Mouse (Mus musculus): Measurements from ENCODE around the gene Ccer2.

DNA sequence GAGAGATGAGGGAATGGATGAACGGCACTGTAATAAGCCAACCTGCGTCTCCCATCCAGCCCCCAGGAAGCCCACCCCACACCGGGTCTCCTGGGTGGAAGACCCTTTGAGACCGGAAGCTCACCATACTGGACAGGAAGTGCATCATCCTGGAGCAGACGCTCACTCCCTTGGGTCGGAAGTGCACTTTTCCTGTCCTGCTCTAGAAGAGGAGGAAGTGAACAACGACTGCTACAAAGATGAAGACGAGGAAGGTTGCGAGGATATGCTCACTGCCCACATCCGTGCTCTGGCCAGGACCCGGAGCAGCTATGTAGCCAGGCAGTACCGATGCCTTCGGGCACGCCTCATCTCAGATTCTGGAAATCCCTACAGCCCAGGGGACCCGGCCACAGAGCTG is 39.9 kb downstream of the Ccer2 start:
- TF ChIP-seq CTCF (IDR thresholded peaks at IDR 0.05; ENCODE audit: insufficient read depth, low read length) = no peak
- TF ChIP-seq POLR2A (IDR thresholded peaks at IDR 0.05; ENCODE audit: borderline replicate concordance, extremely low read depth, low read depth, low read length) = peak; percentile 50; the same call in 1 of the 2 replicates

All from lung, adult 2 months (tissue).